Mouse (Mus musculus) frontal cortex, postnatal 36 days (tissue): ENCODE data around the gene Tex12.

Experiments used
- DNase-seq, 2 experiments: peaks; one replicate each; pipeline ENCODE4 v3.0.0; 2022; ENCODE audit warnings: low spot score in 2 of 2

Tex12 gene

GRCm38 (mm10) chr9:50555094-50555446 is 6.1 kb downstream of the Tex12 start, which contains the start of gene Bco2:
Bco2 (minus strand) TSS chr9:50555181.
- DNase-seq, result no peak

GRCm38 (mm10) chr9:50554241-50555093 is 6.7 kb downstream of the Tex12 start, which contains the start of gene Il18:
Il18 (plus strand) TSS chr9:50554827.
- DNase-seq, result peak; percentile 64 to 78

- DNase-seq, result no peak
Observed at GRCm38 (mm10) chr9:50553547-50553946, 7.6 kb downstream of the Tex12 start.

- no peak for DNase-seq
Observed at GRCm38 (mm10) chr9:50552206-50552605, 8.9 kb downstream of the Tex12 start.

GRCm38 (mm10) chr9:50548936-50549335 is 12.2 kb downstream of the Tex12 start:
- no peak for DNase-seq

GRCm38 (mm10) chr9:50547859-50548478 is 13.2 kb downstream of the Tex12 start:
- DNase-seq, result no peak

- no peak for DNase-seq
Observed at GRCm38 (mm10) chr9:50542401-50542800, 18.7 kb downstream of the Tex12 start.

GRCm38 (mm10) chr9:50540170-50540569 is 21.0 kb downstream of the Tex12 start:
- DNase-seq, result no peak

GRCm38 (mm10) chr9:50537295-50537694 is 23.8 kb downstream of the Tex12 start:
- DNase-seq, result no peak

GRCm38 (mm10) chr9:50536603-50537135 is 24.5 kb downstream of the Tex12 start:
- DNase-seq, result no peak

GRCm38 (mm10) chr9:50535930-50536329 is 25.2 kb downstream of the Tex12 start:
- no peak for DNase-seq

- DNase-seq, result no peak
Observed at GRCm38 (mm10) chr9:50533791-50534190, 27.3 kb downstream of the Tex12 start.

GRCm38 (mm10) chr9:50533328-50533727 is 27.8 kb downstream of the Tex12 start:
- no peak for DNase-seq

GRCm38 (mm10) chr9:50530890-50531289 is 30.2 kb downstream of the Tex12 start:
- peak; percentile 47 to 54 for DNase-seq

GRCm38 (mm10) chr9:50528293-50528892 is 32.7 kb downstream of the Tex12 start, which contains the start of gene Pts:
Pts (minus strand) TSS chr9:50528724.
- peak; percentile 97 for DNase-seq

GRCm38 (mm10) chr9:50527860-50528259 is 33.3 kb downstream of the Tex12 start:
- DNase-seq, result no peak

- no peak for DNase-seq
Observed at GRCm38 (mm10) chr9:50525585-50525984, 35.5 kb downstream of the Tex12 start.

GRCm38 (mm10) chr9:50524936-50525335 is 36.2 kb downstream of the Tex12 start:
- no peak for DNase-seq

GRCm38 (mm10) chr9:50522574-50522973 is 38.6 kb downstream of the Tex12 start:
- no peak for DNase-seq

GRCm38 (mm10) chr9:50521562-50521961 is 39.6 kb downstream of the Tex12 start:
- no peak for DNase-seq

GRCm38 (mm10) chr9:50520748-50521147 is 40.4 kb downstream of the Tex12 start:
- no peak for DNase-seq

- DNase-seq, result no peak
Observed at GRCm38 (mm10) chr9:50518781-50519180, 42.3 kb downstream of the Tex12 start.
